Mouse (Mus musculus): ENCODE measurements around the gene Prol1. TPM values are rescaled to one million over a fixed set of nuclear protein-coding genes. Genes with fewer than 3 reads are reported as not detected.

Prol1 gene
- not detected in 2 replicates for polyA plus RNA-seq (2012; ENCODE audit: low replicate concordance)

GRCm38 (mm10) chr5:88317012-88317411 lies at the start of gene Prol1:
TSS of gene Prol1 (plus strand) at chr5:88317312.

GRCm38 (mm10) chr5:88268619-88269018 lies 48.5 kb upstream of the Prol1 start, which contains the start of gene Gm7714:
TSS of gene Gm7714 (plus strand) at chr5:88268919.

GRCm38 (mm10) chr5:88375808-88376207 lies 58.7 kb downstream of the Prol1 start, which contains the start of gene Amtn:
TSS of gene Amtn (plus strand) at chr5:88376108.

Other genes with a start within 250 kb of the Prol1 start
- not detected in 2 replicates for gene Smr2, start 230.8 kb upstream of the Prol1 start, polyA plus RNA-seq (2012; ENCODE audit: low replicate concordance)
- gene Gm11116, start 205.8 kb upstream of the Prol1 start, polyA plus RNA-seq (2012; ENCODE audit: low replicate concordance): not detected in 2 replicates
- not detected in 2 replicates for gene Gm11115, start 163.2 kb upstream of the Prol1 start, polyA plus RNA-seq (2012; ENCODE audit: low replicate concordance)
- not detected in 2 replicates for gene Gm7714, start 48.4 kb upstream of the Prol1 start, polyA plus RNA-seq (2012; ENCODE audit: low replicate concordance)
- not detected in 2 replicates for gene Amtn, start 58.8 kb downstream of the Prol1 start, polyA plus RNA-seq (2012; ENCODE audit: low replicate concordance)
- gene Ambn, start 138.7 kb downstream of the Prol1 start, polyA plus RNA-seq (2012; ENCODE audit: low replicate concordance): not detected in 2 replicates
- gene Enam, start 170.7 kb downstream of the Prol1 start, polyA plus RNA-seq (2012; ENCODE audit: low replicate concordance): not detected in 2 replicates
- 6.2 and 15.0 TPM in 2 replicates for gene Jchain, start 210.6 kb downstream of the Prol1 start, polyA plus RNA-seq (2012; ENCODE audit: low replicate concordance)
- 36.1 and 40.6 TPM in 2 replicates for gene Utp3, start 237.2 kb downstream of the Prol1 start, polyA plus RNA-seq (2012; ENCODE audit: low replicate concordance)
- 2.1 and 3.0 TPM in 2 replicates for gene Rufy3, start 247.7 kb downstream of the Prol1 start, polyA plus RNA-seq (2012; ENCODE audit: low replicate concordance)